Mouse (Mus musculus): ENCODE results near the gene Gabrb1.

GRCm38 (mm10) chr5:72150870-72151269, 493.0 kb downstream of the Gabrb1 start:
- TF ChIP-seq CTCF (IDR thresholded peaks at IDR 0.05; ENCODE audit: low read depth, low read length) (no peak), POLR2A (IDR thresholded peaks at IDR 0.05; ENCODE audit: extremely low read depth, insufficient read depth, low read length) (no peak)
